Mouse (Mus musculus): ENCODE data around the gene Trp53tg5.

- TF ChIP-seq CTCF (IDR thresholded peaks at IDR 0.05) (no peak), EP300 (IDR thresholded peaks at IDR 0.05) (no peak)
Measured at GRCm38 (mm10) chr2:164448140-164448539, 25.4 kb downstream of the Trp53tg5 start.

Measured in lung, postnatal 0 days (tissue).